Mouse (Mus musculus): Measurements from ENCODE around the gene Slc8a2. TPM values are rescaled to one million over a fixed set of nuclear protein-coding genes. Genes with fewer than 3 reads are reported as not detected.

Gene Slc8a2
- total and polyA plus RNA-seq, 3 experiments = 0.04 to 0.10 TPM; not detected in 1

GRCm38 (mm10) chr7:16147643-16148042 is 18.0 kb downstream of the Slc8a2 start:
- no peaks in the 10 kb centered on the region for H3K36me3 ChIP-seq (replicated peaks in 1 of 2; ENCODE audit: control insufficient read depth in 1 of 2, insufficient read depth in 1 of 2, low read length in 1 of 2)
- H3K27ac ChIP-seq (ENCODE audit: insufficient read depth, low read depth) = no peak overlapping the region
- in situ Hi-C loops (cut with MboI; ENCODE audit: low pct_ligation_motif_present, low pct_unique_long_range_greater_than_20kb, low sequenced_read_pairs) = no loop called here
- H3K79me2 ChIP-seq (replicated peaks; ENCODE audit: control insufficient read depth, extremely low read depth, insufficient read depth, poor library complexity, severe bottlenecking) = no peaks in the 10 kb centered on the region
- DNase-seq (ENCODE audit: extremely low read depth) = no peak
- H3K4me1 ChIP-seq (ENCODE audit: control insufficient read depth in 1 of 2, insufficient read depth in 2 of 2) = no peaks in the 10 kb centered on the region; a peak in 1 of 4 replicates
- peaks cover 36% of the 10 kb centered on the region for H3K27me3 ChIP-seq (replicated peaks)
- dilution Hi-C loops (cut with MboI; ENCODE audit: extremely low pct_ligation_motif_present, extremely low pct_unique_long_range_greater_than_20kb, low sequenced_read_pairs) = no loop called here
- no peak overlapping the region for H3K9ac ChIP-seq (ENCODE audit: insufficient read depth, low read depth)
- no peak overlapping the region for H3K4me3 ChIP-seq (replicated peaks in 1 of 3; ENCODE audit: low read depth in 2 of 3, low read length in 2 of 3, poor library complexity in 1 of 3)
- no peaks in the 10 kb centered on the region for H3K9me3 ChIP-seq (replicated peaks; ENCODE audit: low read length)
- H3K4me2 ChIP-seq (ENCODE audit: insufficient read depth, low read depth, poor library complexity, severe bottlenecking) = no peak overlapping the region
- TF ChIP-seq RAD21 (IDR thresholded peaks at IDR 0.05; ENCODE audit: low read depth, low read length) (no peak), SIN3A (IDR thresholded peaks at IDR 0.05; ENCODE audit: low read length) (no peak), JUN (IDR thresholded peaks at IDR 0.05; ENCODE audit: insufficient read depth, low read depth, low read length) (no peak), MYC (IDR thresholded peaks at IDR 0.05; ENCODE audit: low read depth, low read length) (no peak), NRF1 (IDR thresholded peaks at IDR 0.05; ENCODE audit: low read depth, low read length) (no peak), ZNF384 (IDR thresholded peaks at IDR 0.05; ENCODE audit: low read depth, low read length) (no peak), UBTF (IDR thresholded peaks at IDR 0.05; ENCODE audit: low read depth, low read length) (no peak), PAX5 (IDR thresholded peaks at IDR 0.05; ENCODE audit: low read length) (no peak), TCF12 (IDR thresholded peaks at IDR 0.05; ENCODE audit: low read depth, low read length) (no peak), ZC3H11A (IDR thresholded peaks at IDR 0.05; ENCODE audit: low read depth, low read length) (no peak), POLR2A (IDR thresholded peaks at IDR 0.05; ENCODE audit: low read depth, low read length) (no peak), MEF2A (IDR thresholded peaks at IDR 0.05; ENCODE audit: borderline replicate concordance, low read depth, low read length) (no peak), ZKSCAN1 (IDR thresholded peaks at IDR 0.05; ENCODE audit: borderline replicate concordance, low read depth, low read length) (no peak), ELF1 (IDR thresholded peaks at IDR 0.05; ENCODE audit: low read depth, low read length) (no peak), RCOR1 (conservative IDR thresholded peaks at IDR 0.05; ENCODE audit: low read depth, low read length) (no peak), MXI1 (IDR thresholded peaks at IDR 0.05; ENCODE audit: low read depth, low read length) (no peak), IRF4 (IDR thresholded peaks at IDR 0.05; ENCODE audit: low read depth, low read length) (no peak), ZMIZ1 (IDR thresholded peaks at IDR 0.05; ENCODE audit: low read depth, low read length) (no peak), MAZ (IDR thresholded peaks at IDR 0.05; ENCODE audit: low read depth, low read length) (no peak), CHD2 (IDR thresholded peaks at IDR 0.05; ENCODE audit: low read length) (no peak)

GRCm38 (mm10) chr7:16149241-16149640 is 19.6 kb downstream of the Slc8a2 start:
- DNase-seq (ENCODE audit: extremely low read depth) = no peak

More at GRCm38 (mm10) chr7:16149241-16149640, 19.6 kb downstream of the Slc8a2 start:
- no peaks in the 10 kb centered on the region; a peak in 1 of 4 replicates for H3K4me1 ChIP-seq (ENCODE audit: control insufficient read depth in 1 of 2, insufficient read depth in 2 of 2)
- TF ChIP-seq ZMIZ1 (IDR thresholded peaks at IDR 0.05; ENCODE audit: low read depth, low read length) = no peak
- TF ChIP-seq SIN3A (IDR thresholded peaks at IDR 0.05; ENCODE audit: low read length) = no peak
- H3K4me2 ChIP-seq (ENCODE audit: insufficient read depth, low read depth, poor library complexity, severe bottlenecking) = no peak overlapping the region
- in situ Hi-C loops (cut with MboI; ENCODE audit: low pct_ligation_motif_present, low pct_unique_long_range_greater_than_20kb, low sequenced_read_pairs) (no loop called here), dilution Hi-C loops (cut with MboI; ENCODE audit: extremely low pct_ligation_motif_present, extremely low pct_unique_long_range_greater_than_20kb, low sequenced_read_pairs) (no loop called here)
- H3K4me3 ChIP-seq (replicated peaks in 1 of 3; ENCODE audit: low read depth in 2 of 3, low read length in 2 of 3, poor library complexity in 1 of 3) = no peak overlapping the region
- H3K9ac ChIP-seq (ENCODE audit: insufficient read depth, low read depth) = no peak overlapping the region
- no peak overlapping the region for H3K27ac ChIP-seq (ENCODE audit: insufficient read depth, low read depth)
- no peaks in the 10 kb centered on the region for H3K79me2 ChIP-seq (replicated peaks; ENCODE audit: control insufficient read depth, extremely low read depth, insufficient read depth, poor library complexity, severe bottlenecking)
- H3K36me3 ChIP-seq (replicated peaks in 1 of 2; ENCODE audit: control insufficient read depth in 1 of 2, insufficient read depth in 1 of 2, low read length in 1 of 2) = no peaks in the 10 kb centered on the region
- peaks cover 36% of the 10 kb centered on the region for H3K27me3 ChIP-seq (replicated peaks)
- no peaks in the 10 kb centered on the region for H3K9me3 ChIP-seq (replicated peaks; ENCODE audit: low read length)

All from CH12.LX (cell line).